Mouse (Mus musculus): ENCODE data around the gene Aldh1a1. TPM values are rescaled to one million over a fixed set of nuclear protein-coding genes. Genes with fewer than 3 reads are reported as not detected.
"Not testable (repeated sequence)": the region's sequence is repeated elsewhere in the genome, so short reads cannot be mapped to it uniquely, and the experiment has no call there.

Aldh1a1 gene
- polyA plus RNA-seq, 2 experiments from 2014 or later = not detected

DNA sequence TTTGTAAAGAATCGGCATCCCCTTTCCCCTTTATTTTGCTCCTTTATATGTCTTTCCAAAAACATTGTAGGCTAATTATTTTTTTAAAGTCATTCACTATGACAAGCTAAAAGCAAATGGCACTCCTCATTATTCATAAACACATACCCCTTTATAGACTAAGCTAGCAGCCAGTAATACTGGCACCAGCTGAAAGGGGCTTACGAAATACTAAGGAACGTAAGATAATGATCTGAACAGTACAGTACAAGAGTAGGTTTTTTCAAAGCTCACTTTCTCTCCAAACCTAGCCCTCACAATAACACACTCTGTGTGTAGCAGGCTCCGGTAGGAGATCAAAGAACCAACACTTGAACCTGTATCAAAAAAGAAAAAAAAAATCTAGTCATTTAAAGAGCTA, 64.7 kb downstream of the Aldh1a1 start:
- ATAC-seq = no peak

GRCm38 (mm10) chr19:20558069-20558468, 65.6 kb downstream of the Aldh1a1 start:
- no peak for ATAC-seq

DNA sequence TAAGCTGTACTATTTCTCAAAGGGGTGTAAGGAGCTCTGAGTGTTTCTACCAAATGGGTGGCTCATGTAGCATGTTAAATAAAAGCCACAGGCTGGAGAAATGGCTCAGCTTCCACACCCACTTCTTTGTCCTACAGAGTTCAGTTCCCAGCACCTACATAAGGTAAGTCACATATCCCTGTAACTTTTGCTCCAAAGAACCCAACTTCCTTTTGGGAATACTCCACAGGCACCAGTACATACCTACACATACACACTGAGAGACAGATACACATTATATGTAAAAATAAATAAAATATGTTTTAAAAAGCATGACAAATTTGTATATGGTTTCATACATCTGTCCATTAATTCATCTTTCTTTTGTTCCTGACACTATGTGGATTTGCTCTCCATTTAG, 66.0 kb downstream of the Aldh1a1 start:
- ATAC-seq = no peak

GRCm38 (mm10) chr19:20558952-20559351, 66.4 kb downstream of the Aldh1a1 start:
- no peak for ATAC-seq

GRCm38 (mm10) chr19:20559952-20560351, 67.4 kb downstream of the Aldh1a1 start:
- no peak for ATAC-seq

GRCm38 (mm10) chr19:20562396-20562795, 69.9 kb downstream of the Aldh1a1 start:
- ATAC-seq = no peak

- no peak for ATAC-seq
Measured at GRCm38 (mm10) chr19:20566294-20566693, 73.8 kb downstream of the Aldh1a1 start.

DNA sequence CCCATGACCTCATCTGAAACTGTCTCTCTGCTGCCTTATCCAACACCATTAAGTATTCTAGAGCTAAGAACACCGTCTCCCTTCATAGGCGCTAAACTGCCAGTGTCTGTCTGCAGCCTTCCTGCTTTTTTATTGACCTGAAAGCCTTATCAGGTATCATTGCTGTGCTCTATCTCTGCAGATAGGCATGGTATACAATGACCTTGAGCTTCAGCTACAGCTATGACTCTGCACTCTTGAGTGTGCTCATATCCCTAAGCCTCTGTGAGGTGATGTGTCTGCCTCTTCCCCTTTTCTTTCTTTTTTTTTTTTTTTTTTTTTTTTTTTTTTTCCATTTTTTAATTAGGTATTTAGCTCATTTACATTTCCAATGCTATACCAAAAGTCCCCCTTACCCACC, 74.5 kb downstream of the Aldh1a1 start:
- no peak for ATAC-seq

GRCm38 (mm10) chr19:20576984-20577383, 84.5 kb downstream of the Aldh1a1 start:
- ATAC-seq = no peak

DNA sequence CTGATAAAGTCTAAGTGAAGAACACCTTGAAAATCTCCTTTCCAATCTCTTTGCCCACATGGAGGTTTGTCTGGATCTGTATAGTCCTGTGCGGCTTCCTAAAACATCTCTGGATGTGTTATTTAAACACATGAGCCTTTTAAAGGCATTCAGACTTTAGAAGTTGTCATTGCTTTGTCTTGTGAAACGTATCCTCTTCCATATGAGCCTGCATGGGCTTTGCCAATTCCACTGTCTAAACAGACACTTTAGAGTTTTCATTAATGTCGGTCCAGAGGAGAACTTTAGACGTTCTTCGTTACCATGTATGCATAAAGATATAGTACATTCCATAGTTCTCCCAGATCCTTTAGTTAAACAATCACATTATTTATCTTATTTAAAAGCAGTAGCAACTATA, 84.9 kb downstream of the Aldh1a1 start:
- no peak for ATAC-seq

DNA sequence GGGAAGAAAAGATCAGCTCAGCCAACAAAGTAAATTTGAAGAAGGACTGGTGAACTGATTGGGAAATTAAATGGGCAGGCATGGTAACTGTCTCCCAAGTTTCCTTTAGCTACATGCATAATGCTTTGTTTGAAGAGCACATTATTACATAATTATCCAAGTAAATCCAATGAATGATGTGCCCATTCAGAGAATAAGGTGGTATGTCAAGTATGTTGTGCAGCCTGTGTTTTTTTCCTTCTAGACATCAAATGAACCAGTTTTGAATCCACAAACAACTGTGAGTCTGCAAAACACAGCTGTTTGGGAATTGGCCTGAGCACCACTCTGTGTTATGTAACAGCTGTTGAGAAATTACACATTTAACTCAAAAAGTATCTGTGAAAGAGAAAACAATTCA, 107.4 kb downstream of the Aldh1a1 start:
- no peak for ATAC-seq

- ATAC-seq = no peak
Measured at GRCm38 (mm10) chr19:20601739-20602138, 109.2 kb downstream of the Aldh1a1 start.

DNA sequence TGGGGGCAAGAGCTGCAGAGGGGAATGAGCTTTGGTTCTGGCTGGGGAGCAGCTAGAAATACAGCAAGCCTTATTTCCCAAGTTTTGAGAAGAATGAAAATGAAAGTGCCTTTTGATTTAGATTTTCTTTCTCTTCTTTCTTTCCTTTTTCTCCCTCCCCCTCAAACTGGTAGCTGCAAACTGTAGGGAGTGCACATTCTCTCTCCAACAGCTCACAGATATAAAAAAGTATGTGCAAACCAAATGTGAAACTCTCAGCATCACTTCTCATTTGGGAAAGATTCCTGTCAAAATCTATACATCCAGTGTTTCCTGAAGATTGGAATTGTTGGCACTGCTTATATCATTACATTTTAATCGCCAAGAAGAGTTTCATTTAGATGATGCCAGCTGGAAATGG, 110.7 kb downstream of the Aldh1a1 start:
- no peak for ATAC-seq

DNA sequence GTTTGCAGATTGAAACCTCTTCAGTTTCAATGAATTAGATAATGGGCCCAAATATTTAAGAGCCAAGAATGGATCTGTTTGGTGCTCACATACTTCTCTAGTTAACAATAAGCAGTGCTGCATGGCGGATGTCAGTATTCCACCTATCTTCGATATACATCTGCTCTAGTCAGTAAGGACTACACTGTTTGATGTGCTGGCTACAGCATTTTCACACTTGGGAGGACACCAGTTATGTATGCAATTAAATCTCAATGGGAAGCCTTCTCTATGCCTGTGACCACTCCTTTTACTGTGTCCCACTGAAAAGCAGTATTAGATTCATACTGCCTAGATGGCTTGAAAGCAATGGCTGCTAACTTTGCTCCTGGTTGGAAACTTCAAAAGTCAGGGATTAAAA, 111.4 kb downstream of the Aldh1a1 start:
- ATAC-seq = no peak

DNA sequence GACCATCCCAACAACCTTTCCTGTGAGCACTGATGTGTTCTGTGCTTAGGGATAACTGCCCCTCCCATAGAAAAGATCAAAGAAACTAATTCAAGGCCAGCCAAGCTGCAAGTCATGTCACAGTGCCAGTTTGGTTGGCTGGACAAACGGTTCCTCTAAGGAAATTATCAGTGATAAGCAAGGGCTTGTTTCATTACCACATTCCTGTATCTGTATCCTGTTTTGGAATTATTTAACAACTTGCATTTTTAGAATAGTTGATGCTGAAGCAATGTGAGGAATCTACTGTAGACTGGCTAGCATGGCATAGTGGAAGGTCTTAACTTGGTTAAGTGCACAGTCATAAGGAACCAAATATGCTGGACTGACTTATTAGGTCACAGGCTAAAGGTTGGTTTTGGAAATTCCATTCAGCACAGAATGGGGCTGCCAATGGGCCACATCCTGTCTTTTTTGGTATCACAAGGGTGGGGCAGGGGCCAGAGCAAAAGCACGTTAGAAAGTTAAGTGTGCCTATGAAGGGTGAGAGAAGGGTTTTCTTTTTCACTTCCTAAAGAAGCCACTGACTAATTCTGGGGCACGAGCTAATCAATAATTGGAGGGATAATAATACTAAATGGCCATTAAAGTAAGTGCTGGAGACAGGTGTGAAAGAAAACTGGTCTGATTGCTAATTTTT, 121.9 kb downstream of the Aldh1a1 start:
- no peak for ATAC-seq

- no peak for ATAC-seq
Measured at GRCm38 (mm10) chr19:20622434-20622833, 129.9 kb downstream of the Aldh1a1 start.

DNA sequence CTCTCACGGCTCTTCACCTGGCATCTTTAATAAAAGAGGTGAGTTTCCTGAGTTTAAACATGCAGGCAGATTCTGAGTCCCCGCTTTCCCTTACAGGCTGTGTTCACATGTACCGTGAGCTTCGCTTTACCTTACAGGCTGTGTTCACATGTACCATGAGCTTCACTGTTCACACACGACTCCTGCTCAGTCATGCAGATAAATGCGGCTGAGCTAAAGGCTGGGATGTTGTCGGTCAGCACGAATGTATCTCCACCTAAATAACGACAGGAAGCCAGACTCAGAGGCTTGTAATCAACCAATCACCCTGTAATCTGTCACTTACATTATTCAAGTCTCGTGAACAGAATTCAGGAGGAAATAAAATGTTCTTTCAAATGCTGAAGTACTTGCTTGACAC, 130.9 kb downstream of the Aldh1a1 start:
- no peak for ATAC-seq

- ATAC-seq = no peak
Measured at GRCm38 (mm10) chr19:20631020-20631419, 138.5 kb downstream of the Aldh1a1 start.

DNA sequence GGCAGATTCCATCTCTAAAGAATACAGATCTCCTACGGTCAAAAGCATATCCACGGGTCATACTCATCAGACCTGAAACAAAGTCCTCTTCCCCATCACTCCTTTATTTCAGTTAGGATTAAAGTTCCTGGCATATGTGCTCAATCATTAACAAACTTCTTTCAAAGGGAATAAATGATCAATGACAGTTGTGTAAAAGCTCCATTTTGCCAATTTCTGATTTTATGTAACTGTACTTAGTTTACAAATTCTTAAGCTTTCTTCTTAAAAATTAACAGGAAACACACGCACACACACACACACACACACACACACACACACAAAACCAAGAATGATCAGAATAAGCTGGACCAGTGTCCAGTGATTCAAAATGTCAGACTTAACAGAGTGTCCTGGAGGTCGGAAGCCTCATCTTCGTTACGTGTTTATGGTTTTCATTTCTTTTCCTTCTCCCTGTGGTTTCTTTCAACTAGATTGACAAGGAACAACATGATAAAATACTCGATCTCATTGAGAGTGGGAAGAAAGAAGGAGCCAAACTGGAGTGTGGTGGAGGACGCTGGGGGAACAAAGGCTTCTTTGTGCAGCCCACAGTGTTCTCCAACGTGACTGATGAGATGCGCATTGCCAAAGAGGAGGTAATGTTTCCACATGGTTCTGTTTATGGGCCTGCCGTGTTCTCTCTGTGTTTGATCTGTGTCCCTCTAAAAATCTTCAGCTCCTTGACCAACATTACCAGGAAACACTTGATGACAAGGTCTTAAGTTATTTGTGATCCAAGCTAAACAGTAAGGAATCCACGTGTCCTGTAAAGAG, 141.6 kb downstream of the Aldh1a1 start:
- ATAC-seq = no peak

DNA sequence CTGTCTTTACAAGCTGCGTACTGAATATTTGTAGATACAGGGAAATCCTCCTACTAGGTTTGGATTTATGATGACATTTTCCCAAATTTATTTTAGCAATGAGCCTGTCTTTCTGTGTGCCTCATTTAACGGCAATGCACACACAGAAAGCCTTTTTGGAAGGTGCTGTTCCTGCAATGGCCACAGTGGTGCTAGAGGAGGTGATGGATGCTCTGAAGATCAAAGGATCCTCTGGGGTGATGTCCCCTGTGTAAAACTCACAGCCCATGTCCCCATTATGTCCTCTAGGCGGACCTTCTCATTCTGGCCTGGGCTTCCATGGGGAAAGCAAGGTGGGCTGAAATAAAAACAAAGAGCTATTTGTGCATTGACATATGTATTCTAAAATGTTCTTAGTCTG, 151.8 kb downstream of the Aldh1a1 start:
- no peak for ATAC-seq

DNA sequence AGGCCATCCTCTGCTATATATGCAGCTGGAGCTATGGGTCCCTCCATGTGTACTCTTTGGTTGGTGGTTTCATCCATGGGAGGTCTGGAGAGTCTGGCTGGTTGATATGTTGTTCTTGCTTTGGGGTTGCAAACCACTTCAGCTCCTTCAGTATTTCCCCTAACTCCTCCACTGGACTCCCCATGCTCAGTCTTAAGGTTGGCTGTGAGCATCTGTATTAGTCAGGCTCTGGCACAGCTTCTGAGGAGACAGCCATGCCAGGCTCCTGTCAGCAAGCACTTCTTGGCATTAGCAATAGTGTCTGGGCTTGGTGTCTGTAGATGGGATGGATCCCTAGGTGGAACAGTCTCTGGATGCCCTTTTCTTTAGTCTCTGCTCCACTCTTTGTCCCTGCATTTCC, 155.0 kb downstream of the Aldh1a1 start:
- ATAC-seq = not testable (repeated sequence)

DNA sequence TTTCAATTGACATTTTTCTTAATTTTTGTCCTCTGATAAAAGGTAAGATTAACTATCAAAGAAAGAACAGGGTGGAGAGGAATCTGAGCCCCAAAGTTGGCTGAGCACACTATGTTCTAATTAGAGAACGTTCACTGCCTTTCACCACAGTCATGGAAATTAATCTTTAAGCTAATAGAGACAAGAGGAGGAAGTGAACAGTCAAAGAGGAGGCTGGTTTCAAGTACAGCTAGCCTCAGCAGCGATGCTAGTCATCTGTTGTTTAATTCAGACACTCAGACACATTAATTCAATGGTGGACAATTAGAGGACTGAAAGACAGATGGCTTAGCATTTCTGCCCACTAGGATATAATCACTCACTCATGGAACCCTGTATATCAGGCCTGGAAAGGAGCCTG, 157.5 kb downstream of the Aldh1a1 start:
- no peak for ATAC-seq

- no peak for ATAC-seq
Measured at GRCm38 (mm10) chr19:20653082-20653676, 160.7 kb downstream of the Aldh1a1 start.

Data from CD4-positive, CD25-positive, alpha-beta regulatory T cell, adult 4 months (primary cell).